Mouse (Mus musculus) skeletal muscle tissue, adult 2 months (tissue): ENCODE measurements around the gene Elmo2.

Experiments
- DNase-seq: peaks from one replicate; pipeline ENCODE4 v3.0.0-alpha.2; 2012; ENCODE audit warnings: low read depth, low spot score

Gene Elmo2

DNA sequence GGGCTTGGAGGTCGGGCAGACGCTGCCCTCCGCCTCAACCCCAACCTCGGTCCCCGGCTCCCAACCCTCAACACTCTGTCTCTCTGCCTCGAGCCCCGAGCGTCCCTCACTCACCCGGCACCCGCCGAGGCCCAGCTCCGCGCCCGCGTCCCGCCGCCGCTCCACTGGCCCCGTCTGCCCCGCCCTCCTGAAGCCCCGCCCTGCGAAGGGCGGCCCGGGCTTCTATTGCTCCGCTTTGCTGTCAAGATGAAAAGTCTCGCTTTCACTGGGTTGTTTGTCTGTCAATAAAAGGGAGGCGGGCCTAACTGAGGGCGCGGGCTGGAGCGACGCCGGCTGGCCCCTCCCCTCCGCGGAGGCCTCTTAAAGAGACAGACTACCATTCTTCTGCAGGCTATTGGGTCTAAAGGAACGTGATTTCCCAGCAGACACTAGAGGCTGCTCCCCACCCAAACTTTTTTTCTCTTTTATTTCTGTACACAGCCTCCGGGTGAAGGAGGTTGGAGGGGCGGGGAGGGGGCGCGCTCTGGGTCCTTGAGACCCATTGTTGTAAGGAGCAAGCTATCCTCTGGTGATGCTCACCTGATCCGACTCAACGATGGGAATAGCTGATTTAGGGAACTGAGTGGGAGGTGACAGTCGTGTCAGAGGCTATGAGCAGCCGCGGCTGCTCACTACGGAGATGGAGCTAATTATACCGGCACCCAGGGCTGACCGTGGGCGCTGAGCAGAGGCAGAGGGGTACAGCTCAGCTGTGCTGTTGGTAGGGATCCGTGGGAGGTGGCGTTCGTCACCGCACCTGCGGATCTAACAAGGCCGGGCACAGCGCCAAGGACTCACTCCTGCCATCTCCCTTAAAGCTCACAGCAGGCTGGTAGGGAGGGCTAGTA lies at the start of gene Elmo2:
TSS of gene Elmo2 (minus strand) at position 176 of the 887 bp plus-strand sequence.
- peak; percentile 94 for DNase-seq

DNA sequence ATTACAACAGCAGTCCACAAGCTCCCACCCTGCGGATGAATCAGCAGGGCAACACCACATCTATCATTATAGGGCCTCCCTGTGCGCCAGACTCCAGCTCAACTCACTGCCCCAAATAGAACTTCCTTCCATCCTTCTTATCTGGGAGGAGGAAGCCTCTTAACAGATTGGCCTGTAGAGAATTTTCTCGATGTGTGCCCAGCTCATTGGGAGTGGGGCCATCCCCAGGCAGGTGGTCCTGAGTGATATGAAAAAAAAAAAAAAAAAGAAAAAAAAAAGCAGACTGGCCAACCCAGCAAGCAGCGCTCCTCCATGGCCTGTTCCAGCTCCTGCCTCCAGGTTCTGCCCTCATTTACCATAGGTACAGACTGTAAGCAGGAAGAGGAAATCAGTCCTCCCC lies 49.7 kb upstream of the Elmo2 start:
- DNase-seq, result no peak

DNA sequence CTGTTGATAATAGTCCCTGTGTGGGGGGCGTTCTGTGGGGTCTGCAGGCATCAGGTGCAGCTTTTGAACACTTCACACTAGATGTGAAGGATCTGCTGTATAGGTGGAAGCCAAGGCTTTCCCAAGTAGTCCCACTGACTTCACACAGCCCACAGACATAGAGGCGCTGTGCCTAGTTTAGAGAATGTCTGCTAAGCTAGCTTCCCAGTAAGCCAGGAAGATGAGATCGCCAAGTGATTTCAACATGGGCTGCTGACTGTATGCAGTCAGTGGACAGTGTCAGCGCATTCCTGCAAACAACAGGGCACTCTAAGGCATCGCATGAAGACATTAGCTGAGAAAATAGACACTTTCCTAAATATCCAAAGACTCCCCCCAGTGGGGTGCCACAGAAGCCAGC lies 49.2 kb upstream of the Elmo2 start:
- DNase-seq, result no peak

DNA sequence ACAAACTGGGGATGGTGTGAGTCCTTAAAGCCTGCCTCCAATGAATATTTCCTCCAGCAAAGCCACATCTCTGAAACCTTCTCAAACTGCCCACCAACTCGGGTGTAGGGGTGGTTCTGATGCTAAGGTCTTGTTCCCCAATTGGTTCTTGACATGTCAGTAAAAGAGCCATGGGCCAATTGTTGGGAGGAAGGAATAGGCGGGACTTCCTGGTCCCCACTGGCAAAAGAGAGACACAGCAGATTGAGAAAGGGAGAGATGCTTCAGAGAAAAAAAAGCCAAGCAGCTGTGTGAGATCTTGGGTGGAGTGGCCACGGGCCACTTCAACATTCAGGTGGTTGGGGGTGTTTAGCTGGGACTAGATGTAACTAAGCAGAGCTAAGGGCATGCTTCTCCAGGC lies 44.8 kb upstream of the Elmo2 start:
- no peak for DNase-seq

DNA sequence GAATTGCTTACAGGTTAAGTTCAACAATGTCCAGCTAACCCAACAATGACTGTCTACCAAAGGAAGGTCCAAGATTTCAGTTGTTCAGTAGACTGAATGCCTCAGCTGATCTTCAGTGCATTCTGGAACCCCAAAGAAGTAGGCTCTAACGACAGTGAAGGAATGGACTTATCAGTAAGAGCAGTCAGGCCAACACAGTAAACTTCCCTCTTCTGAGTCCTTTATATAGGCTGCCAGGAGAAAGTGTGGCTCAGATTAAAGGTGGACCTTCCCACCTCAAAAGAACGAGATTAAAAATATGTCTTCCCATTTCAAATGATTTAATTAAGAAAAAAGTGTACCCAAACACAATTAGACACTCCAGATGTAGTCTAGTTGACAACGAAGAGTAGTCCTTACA lies 44.1 kb upstream of the Elmo2 start:
- no peak for DNase-seq

DNA sequence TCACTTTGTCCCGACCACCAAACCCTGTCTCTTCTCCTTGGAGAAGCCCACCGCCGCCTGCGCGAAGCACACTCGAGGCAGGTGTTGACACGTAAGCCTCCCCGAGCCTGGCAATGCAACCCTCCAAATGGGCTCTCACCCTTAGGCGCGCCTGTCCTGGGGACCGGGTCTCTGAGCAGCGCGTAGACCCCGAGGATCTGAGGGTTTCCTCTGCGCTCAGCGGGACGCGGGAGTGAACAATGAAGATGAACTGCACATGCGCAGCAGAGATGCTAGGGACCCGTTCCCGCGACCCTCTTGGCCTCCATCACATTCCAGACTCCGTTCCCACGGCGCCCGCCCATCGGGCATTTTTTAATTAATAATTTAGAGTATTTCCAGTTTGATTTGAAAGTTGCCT lies 42.2 kb upstream of the Elmo2 start, which contains the start of gene Zfp663:
TSS of gene Zfp663 (minus strand) at position 234 of the 400 bp plus-strand sequence.
- no peak for DNase-seq

DNA sequence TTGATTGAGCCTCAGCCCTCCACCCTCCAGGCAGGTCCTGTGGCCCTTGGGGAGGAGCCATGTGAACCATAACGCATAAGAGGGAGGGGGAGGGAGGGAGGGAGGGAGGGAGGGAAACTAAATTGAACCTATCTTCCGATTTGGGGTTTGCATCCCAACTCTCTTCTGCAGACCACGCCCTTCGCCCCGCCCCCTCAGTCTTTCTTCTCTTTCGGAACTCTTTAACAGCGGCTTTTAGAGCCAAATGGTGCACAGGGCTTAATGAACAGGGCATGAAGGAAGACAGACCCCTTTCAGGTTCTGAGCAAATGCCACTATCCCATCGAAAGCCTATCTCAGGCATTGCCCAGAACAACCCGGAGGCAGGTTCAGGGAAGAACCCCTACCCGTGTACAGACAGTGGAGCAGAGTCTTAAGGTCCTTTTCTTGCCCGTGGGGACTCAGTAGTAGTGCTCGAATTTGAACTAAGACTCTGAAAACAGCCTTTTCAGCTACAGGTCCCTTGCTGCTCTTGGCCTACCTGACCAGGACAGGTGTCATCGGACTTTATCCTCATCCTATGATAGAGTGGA lies 41.7 kb upstream of the Elmo2 start:
- DNase-seq, result no peak

DNA sequence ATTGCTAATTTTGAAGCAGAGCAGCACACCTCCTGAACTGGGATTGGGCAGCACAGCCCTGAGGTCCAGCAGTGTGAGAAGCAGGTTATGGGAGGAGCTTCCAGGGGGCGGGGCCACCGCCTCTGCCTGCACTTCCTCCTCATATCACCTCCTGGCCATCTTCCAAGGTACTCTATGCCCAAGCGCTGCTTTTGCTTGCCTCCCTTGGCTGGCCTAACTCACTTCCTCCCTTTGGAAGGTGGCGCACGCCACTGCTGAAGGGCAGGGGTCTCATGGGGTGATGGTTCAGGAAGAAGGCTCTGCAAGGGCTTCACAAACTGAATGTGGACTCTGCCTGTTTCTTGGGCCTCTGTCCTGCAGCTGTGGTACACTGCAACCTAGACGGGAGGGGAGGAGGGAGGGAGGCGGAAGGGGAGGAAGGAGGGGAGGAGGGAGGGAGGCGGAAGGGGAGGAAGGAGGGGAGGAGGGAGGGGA lies 40.8 kb upstream of the Elmo2 start:
- peak; percentile 4 for DNase-seq

DNA sequence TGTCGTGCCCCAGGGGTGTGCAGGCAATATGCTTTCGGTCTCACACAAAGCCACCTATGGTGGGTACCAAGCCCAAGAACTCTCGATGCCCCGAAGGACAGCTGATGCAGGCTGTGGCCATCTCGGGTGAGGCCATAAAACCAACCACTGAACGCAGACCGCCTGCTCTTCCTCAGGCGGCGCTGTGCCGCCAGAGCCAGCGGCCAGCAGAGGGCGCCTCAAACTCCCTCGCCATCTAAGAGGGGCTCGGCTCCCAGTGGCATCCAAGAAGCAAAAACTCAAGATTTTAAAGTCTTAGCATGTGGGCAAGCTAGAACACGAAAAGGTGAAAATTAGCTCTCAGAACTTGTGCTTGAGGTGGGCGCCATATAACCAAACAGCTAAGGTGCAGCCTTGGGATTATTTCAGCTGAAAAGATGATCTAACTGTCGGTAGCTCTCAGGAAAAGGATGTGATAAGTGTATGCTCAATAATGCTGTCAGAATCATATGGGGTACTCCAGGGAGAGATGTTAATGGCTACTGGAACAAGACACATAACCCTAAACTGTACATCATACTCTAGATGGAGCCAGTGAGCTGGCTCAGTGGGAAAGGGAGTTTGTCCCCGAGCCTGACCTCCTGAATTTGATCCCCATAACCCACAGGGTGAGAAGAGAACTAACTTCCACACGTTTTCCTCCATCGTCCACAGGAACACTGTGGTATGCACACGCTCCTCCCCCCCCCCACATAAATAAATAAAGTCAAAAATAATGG lies 38.2 kb upstream of the Elmo2 start:
- no peak for DNase-seq

DNA sequence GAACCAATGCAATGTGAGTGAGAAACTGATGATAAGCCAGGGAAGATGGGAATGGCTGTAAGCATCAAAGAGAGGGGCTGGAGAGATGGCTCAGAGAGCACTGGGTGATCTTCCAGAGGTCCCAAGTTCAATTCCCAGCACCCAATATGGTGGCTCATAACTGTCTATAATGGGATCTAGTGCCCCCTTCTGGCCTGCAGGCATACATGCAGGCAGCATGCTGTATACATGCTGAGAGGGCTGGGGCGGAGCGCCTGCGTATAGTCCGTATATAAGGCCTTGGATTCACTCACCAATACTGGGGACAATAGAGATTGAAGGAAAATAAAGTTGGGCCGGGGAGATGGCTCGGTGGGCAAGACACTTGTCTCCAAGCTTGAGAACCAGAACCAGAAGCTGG lies 37.0 kb upstream of the Elmo2 start:
- DNase-seq, result no peak

DNA sequence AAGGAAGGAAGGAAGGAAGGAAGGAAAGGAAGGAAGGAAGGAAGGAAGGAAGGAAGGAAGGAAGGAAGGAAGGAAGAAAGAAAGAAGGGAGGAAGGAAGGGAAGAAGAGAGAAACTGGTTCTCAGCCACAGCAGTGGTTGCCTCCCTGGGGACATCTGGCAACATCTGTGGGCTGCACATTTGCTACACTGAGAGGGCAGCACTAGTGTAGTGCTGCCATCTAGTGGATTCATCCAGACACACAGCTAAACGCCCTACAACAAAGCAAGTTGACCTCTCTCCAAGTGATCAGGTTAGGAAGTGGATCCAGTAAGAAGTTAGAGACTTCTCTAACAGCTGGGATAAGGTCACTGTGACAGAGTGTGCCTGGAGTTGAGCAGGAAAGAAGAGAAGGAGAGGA lies 34.6 kb upstream of the Elmo2 start:
- DNase-seq, result peak; percentile 43

DNA sequence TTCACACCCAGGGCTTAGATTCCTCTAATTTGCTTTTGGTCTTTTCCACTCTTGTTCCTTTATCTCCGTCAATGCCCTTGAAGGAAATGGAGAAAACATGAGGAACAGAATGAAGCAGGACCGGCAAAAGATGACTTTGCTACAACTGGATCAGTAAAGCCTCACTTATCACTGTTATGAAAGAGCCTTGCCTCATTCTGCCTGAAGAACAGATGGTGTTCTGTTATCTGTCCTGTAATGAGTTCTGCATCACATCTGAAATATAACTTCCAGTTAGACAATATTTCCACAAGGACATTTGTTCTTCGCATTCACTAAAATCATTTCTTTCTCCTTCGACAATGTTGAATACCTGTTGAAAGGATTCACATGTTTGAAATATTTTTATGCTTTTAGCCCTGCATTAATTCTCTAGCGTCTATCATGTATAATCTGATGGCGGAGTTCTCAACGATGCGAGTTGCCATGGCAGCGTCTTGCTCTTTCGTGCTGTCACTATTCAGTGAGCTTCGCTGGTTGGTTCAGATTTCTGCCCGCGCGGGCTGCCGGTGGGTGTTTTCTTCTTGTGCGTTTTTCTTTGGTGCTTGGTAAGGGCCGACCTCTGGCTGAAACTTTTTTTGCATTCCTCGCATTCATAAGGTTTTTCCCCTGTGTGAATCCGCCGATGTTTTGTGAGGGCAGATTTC lies 25.7 kb upstream of the Elmo2 start:
- no peak for DNase-seq

DNA sequence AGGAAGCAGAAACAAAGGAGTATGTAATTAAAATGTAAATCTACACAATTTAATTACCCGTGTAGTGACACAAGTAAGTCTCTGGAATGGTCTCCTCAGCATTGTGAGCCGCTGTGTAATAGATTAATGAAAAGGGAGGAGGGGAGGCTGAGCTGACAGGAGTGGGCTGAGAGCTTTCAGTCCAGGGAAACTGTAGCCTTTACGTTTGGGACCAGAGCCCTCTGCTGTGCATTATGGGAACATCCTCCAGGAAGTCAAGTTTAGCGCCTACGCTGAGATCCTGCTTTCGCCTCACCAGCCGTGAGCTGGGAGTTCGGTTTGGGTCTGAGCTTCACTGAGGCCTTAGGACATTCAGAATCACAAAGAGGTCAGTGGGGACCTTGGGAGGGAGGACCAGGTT lies 23.2 kb upstream of the Elmo2 start:
- no peak for DNase-seq

DNA sequence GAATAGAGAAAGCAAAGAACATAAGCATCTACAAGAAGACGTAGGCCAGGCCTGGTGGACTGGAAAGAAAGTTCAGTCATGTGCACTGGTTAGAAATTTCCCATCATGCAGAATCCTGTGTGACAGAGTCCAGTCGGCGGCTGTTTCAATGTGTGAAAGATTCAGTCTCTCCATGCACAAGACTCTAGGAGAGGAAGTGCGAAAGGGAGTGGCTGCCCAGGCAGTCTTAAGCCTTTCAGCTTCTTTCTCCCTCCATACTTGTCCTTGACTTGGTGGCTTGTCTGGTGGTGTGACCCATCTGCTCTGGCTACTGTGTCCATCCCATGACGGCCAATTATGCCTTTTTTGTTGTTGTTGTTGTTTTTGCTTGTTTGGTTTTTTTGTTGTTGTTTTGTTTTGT lies 19.9 kb upstream of the Elmo2 start:
- DNase-seq, result no peak

DNA sequence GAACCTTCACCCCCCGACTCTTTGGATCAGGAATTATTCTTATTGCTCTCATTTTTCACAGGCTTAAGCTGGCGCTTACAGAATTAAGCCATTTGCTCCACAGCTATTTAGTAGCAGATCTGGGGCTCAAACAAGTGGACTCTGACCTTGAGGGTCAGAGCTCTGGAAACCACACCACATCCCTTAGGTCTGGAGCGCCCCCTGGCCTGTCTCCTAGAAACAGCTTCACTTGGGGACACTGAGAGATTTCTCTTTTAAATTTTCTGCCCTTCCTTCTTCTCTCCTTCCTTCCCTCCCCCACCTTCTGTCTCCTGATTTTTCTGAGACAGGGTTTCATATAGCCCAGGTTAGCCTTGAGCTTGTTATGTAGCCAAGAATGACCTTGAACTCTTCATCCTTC lies 10.9 kb upstream of the Elmo2 start:
- no peak for DNase-seq

DNA sequence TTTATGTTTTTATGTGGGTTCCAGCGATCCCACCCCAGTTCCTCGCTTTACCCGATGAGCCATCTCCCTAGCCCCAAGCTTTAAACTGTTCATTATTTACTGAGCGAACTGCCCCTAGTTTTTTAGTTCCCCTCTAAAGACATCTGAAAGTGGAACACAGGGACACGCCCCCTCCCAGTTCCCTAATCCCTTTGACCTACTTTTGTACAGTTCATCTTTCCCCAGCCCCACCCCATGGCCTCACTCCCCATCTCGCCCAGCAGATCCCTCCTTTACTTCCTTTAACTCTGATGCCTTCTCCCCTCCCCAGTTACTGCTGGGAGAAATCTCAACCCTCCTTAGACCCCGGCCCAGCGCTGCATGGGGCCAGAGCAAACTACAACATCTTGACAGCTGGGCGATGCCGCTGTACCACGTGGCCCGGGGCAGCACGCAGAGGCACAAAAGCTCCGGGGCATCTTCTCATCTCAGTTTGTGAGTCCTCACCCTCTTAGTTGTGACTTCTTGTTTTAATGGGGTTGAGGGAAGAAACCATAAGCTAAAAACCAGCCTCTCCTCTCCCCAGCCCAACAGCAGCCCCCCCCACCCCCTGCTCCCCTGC lies 6.4 kb upstream of the Elmo2 start:
- DNase-seq, result no peak

DNA sequence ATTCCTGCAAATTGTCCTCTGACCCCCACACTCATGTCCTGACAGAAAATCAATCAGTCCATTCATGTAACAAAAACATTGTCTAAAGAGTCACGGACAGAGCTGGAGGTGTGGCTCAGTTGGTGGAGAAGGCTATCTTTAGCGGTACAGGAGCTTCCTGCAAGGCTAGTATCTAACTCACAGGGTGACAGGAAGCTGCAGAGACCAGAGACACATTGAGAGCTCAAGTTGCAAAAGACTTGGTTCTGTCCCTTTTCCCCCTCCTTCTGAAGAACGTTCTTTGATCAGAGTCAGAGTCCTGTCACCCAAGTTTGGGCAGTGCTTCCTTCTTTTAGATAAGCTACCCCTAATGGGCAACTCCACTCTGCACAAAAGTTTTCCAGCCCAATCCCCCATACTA lies 3.4 kb upstream of the Elmo2 start:
- no peak for DNase-seq

DNA sequence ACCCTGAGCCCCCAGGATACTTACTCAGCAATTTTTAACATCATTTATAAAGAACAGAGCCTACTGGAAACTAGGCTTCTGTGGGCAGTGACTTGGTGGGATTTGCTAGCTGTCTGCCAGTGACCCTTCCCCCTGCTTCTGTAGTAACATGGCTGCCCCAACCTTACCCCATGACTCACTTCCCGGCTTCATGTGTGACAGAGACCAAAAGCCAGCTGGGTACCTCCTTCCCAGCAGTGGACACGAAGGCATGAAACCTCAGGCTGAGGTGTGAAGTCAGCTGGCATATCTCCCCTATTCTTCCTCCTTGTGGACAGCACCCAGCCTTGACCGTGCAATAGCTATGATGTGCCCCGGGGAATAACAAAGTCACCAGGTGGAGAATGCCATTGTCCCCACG lies 2.5 kb upstream of the Elmo2 start:
- no peak for DNase-seq

DNA sequence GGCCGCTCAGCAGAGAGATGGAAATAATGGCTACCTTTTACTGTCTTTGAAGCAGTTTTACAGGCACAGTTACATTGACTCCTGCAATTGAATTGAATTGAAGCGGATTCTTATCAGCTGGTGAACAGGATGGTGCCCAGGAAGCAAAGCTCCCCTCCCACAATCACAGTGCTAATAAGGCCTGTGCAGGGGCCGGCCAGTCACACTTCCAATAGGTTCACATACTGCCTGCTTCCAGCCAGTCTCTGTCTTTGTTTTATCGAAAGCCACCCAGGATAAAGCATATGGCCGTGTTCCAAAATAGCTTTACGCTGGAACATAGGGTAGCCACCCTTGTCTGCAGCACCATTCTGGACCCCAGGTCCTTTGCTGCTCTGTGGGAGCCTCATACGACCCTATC lies 1.1 kb upstream of the Elmo2 start:
- DNase-seq, result no peak

DNA sequence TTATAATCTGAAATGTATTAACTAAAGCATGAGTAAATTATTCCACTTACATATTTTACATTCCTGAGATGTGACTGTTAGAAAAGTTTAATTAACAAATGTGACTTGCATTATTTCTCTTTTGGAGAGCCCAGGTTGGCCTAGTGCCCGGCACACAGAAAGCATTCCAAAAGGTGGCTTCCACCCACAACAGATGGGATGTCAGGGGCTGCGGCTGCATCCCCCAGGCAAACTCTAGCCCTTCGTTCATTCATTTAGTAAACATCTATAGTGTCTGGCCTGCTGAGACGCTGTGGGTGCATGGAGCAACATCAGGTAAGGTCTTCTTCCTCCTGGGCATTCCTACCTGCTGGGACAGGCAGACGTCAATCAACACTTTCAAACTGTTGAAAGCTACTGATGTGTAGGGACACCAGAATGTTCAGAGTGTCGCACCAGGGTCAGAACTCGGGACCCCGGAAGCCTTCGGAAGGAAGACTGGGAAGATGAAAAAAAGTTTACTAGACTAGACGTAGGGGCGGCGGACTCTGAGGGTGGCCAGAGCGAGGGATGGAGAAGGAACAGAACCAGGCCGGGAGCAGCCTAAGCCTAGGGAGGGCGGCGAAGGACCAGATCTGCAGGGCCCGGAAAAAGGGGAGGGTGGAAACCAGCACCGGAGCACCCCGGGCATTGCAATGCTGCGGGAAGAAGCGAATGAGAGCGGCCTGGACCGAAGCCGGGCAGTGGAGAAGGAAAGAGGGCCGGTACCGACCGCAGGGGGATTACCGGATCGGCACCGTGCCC lies 567 bp downstream of the Elmo2 start:
- no peak for DNase-seq

DNA sequence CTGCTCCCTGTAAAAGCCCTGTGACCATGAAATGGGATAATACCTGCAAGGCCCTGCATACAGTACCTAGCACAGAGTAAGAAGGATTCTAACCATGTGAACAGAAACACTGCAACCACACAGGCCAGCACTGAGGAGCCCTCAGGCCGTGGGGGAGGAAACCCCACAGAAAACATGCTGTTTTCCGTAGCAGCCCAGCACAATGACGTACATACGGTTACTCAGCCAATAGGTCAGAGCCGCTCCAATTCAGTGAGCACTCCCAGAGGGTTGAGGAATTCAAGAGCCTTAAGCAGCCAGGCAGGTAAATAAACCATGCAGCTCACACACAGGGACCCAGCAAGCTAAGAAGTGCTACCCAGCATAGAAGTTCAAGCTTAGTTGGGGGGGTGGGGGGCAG lies 2.4 kb downstream of the Elmo2 start:
- no peak for DNase-seq
